Mouse (Mus musculus): ENCODE results near the gene Vps45. TPM values are rescaled to one million over a fixed set of nuclear protein-coding genes. Genes with fewer than 3 reads are reported as not detected.

Vps45 gene
- polyA plus RNA-seq, 1 experiment = 33.3 TPM

- no peaks in the 10 kb centered on the region for H3K27me3 ChIP-seq (ENCODE audit: control insufficient read depth, insufficient read depth, low read length)
- no peaks in the 10 kb centered on the region for H3K4me1 ChIP-seq (ENCODE audit: control insufficient read depth, insufficient read depth, low read length)
- WGBS = 41% methylated on average over 7 of the region's 7 CpGs
- DNase-seq = no peak
- TF ChIP-seq POLR2A (IDR thresholded peaks at IDR 0.05; ENCODE audit: borderline replicate concordance, insufficient read depth, low read length) (no peak), CTCF (IDR thresholded peaks at IDR 0.05; ENCODE audit: borderline replicate concordance, insufficient read depth, low read depth, low read length) (no peak)
- no peak overlapping the region for H3K27ac ChIP-seq (ENCODE audit: insufficient read depth, low read length)
- H3K4me3 ChIP-seq (replicated peaks; ENCODE audit: insufficient read depth, low read depth, low read length) = no peak overlapping the region
Observed at GRCm38 (mm10) chr3:96098616-96099267, 40.5 kb upstream of the Vps45 start.

- 67% methylated on average over 4 of the region's 4 CpGs for WGBS
- Histone ChIP-seq H3K27me3 (ENCODE audit: control insufficient read depth, insufficient read depth, low read length) (no peaks in the 10 kb centered on the region), H3K4me3 (replicated peaks; ENCODE audit: insufficient read depth, low read depth, low read length) (no peak overlapping the region), H3K27ac (ENCODE audit: insufficient read depth, low read length) (no peak overlapping the region), H3K4me1 (ENCODE audit: control insufficient read depth, insufficient read depth, low read length) (no peaks in the 10 kb centered on the region)
- no peak for DNase-seq
- no peak for TF ChIP-seq POLR2A (IDR thresholded peaks at IDR 0.05; ENCODE audit: borderline replicate concordance, insufficient read depth, low read length)
Observed at GRCm38 (mm10) chr3:96098168-96098567, 39.9 kb upstream of the Vps45 start.

GRCm38 (mm10) chr3:96094203-96094602 is 35.9 kb upstream of the Vps45 start:
- no peak overlapping the region for H3K27ac ChIP-seq (ENCODE audit: insufficient read depth, low read length)
- no peak overlapping the region for H3K4me3 ChIP-seq (replicated peaks; ENCODE audit: insufficient read depth, low read depth, low read length)
- no peaks in the 10 kb centered on the region for H3K27me3 ChIP-seq (ENCODE audit: control insufficient read depth, insufficient read depth, low read length)
- TF ChIP-seq CTCF (IDR thresholded peaks at IDR 0.05; ENCODE audit: borderline replicate concordance, insufficient read depth, low read depth, low read length) (no peak), POLR2A (IDR thresholded peaks at IDR 0.05; ENCODE audit: borderline replicate concordance, insufficient read depth, low read length) (no peak)
- no peaks in the 10 kb centered on the region for H3K4me1 ChIP-seq (ENCODE audit: control insufficient read depth, insufficient read depth, low read length)
- WGBS = 82% methylated on average over 13 of the region's 13 CpGs
- DNase-seq = no peak

GRCm38 (mm10) chr3:96093509-96093908 is 35.2 kb upstream of the Vps45 start:
- Histone ChIP-seq H3K4me3 (replicated peaks; ENCODE audit: insufficient read depth, low read depth, low read length) (no peak overlapping the region), H3K27ac (ENCODE audit: insufficient read depth, low read length) (no peak overlapping the region)
- WGBS = 70% methylated on average over 13 of the region's 13 CpGs

GRCm38 (mm10) chr3:96091966-96092365 is 33.7 kb upstream of the Vps45 start:
- Histone ChIP-seq H3K4me1 (ENCODE audit: control insufficient read depth, insufficient read depth, low read length) (no peaks in the 10 kb centered on the region), H3K27me3 (ENCODE audit: control insufficient read depth, insufficient read depth, low read length) (no peaks in the 10 kb centered on the region), H3K27ac (ENCODE audit: insufficient read depth, low read length) (no peak overlapping the region), H3K4me3 (replicated peaks; ENCODE audit: insufficient read depth, low read depth, low read length) (no peak overlapping the region)
- no peak for DNase-seq
- WGBS = 74% methylated on average over 6 of the region's 6 CpGs
- no peak for TF ChIP-seq POLR2A (IDR thresholded peaks at IDR 0.05; ENCODE audit: borderline replicate concordance, insufficient read depth, low read length)
- no peak for TF ChIP-seq CTCF (IDR thresholded peaks at IDR 0.05; ENCODE audit: borderline replicate concordance, insufficient read depth, low read depth, low read length)

More at GRCm38 (mm10) chr3:96093509-96093908, 35.2 kb upstream of the Vps45 start:
- H3K27me3 ChIP-seq (ENCODE audit: control insufficient read depth, insufficient read depth, low read length) = no peaks in the 10 kb centered on the region
- TF ChIP-seq POLR2A (IDR thresholded peaks at IDR 0.05; ENCODE audit: borderline replicate concordance, insufficient read depth, low read length) (no peak), CTCF (IDR thresholded peaks at IDR 0.05; ENCODE audit: borderline replicate concordance, insufficient read depth, low read depth, low read length) (no peak)
- H3K4me1 ChIP-seq (ENCODE audit: control insufficient read depth, insufficient read depth, low read length) = no peaks in the 10 kb centered on the region
- DNase-seq = no peak

- DNase-seq = no peak
- Histone ChIP-seq H3K27ac (ENCODE audit: insufficient read depth, low read length) (no peak overlapping the region), H3K27me3 (ENCODE audit: control insufficient read depth, insufficient read depth, low read length) (no peaks in the 10 kb centered on the region), H3K4me1 (ENCODE audit: control insufficient read depth, insufficient read depth, low read length) (no peaks in the 10 kb centered on the region), H3K4me3 (replicated peaks; ENCODE audit: insufficient read depth, low read depth, low read length) (no peak overlapping the region)
- TF ChIP-seq CTCF (IDR thresholded peaks at IDR 0.05; ENCODE audit: borderline replicate concordance, insufficient read depth, low read depth, low read length) (no peak), POLR2A (IDR thresholded peaks at IDR 0.05; ENCODE audit: borderline replicate concordance, insufficient read depth, low read length) (no peak)
- 67% methylated on average over 2 of the region's 2 CpGs for WGBS
Observed at GRCm38 (mm10) chr3:96091146-96091545, 32.9 kb upstream of the Vps45 start.

GRCm38 (mm10) chr3:96089882-96090489 is 31.7 kb upstream of the Vps45 start:
- Histone ChIP-seq H3K4me1 (ENCODE audit: control insufficient read depth, insufficient read depth, low read length) (no peaks in the 10 kb centered on the region), H3K27me3 (ENCODE audit: control insufficient read depth, insufficient read depth, low read length) (no peaks in the 10 kb centered on the region), H3K4me3 (replicated peaks; ENCODE audit: insufficient read depth, low read depth, low read length) (no peak overlapping the region), H3K27ac (ENCODE audit: insufficient read depth, low read length) (no peak overlapping the region)
- no peak for DNase-seq
- 61% methylated on average over 2 of the region's 2 CpGs for WGBS
- no peak for TF ChIP-seq POLR2A (IDR thresholded peaks at IDR 0.05; ENCODE audit: borderline replicate concordance, insufficient read depth, low read length)
- no peak for TF ChIP-seq CTCF (IDR thresholded peaks at IDR 0.05; ENCODE audit: borderline replicate concordance, insufficient read depth, low read depth, low read length)

GRCm38 (mm10) chr3:96087801-96088200 is 29.5 kb upstream of the Vps45 start:
- Histone ChIP-seq H3K4me1 (ENCODE audit: control insufficient read depth, insufficient read depth, low read length) (no peaks in the 10 kb centered on the region), H3K4me3 (replicated peaks; ENCODE audit: insufficient read depth, low read depth, low read length) (no peak overlapping the region), H3K27me3 (ENCODE audit: control insufficient read depth, insufficient read depth, low read length) (no peaks in the 10 kb centered on the region), H3K27ac (ENCODE audit: insufficient read depth, low read length) (no peak overlapping the region)
- TF ChIP-seq POLR2A (IDR thresholded peaks at IDR 0.05; ENCODE audit: borderline replicate concordance, insufficient read depth, low read length) = no peak
- TF ChIP-seq CTCF (IDR thresholded peaks at IDR 0.05; ENCODE audit: borderline replicate concordance, insufficient read depth, low read depth, low read length) = no peak
- WGBS = 78% methylated on average over 4 of the region's 4 CpGs
- no peak for DNase-seq

Data from cerebellum, adult 2 months (tissue).